In the genomic region with DNA sequence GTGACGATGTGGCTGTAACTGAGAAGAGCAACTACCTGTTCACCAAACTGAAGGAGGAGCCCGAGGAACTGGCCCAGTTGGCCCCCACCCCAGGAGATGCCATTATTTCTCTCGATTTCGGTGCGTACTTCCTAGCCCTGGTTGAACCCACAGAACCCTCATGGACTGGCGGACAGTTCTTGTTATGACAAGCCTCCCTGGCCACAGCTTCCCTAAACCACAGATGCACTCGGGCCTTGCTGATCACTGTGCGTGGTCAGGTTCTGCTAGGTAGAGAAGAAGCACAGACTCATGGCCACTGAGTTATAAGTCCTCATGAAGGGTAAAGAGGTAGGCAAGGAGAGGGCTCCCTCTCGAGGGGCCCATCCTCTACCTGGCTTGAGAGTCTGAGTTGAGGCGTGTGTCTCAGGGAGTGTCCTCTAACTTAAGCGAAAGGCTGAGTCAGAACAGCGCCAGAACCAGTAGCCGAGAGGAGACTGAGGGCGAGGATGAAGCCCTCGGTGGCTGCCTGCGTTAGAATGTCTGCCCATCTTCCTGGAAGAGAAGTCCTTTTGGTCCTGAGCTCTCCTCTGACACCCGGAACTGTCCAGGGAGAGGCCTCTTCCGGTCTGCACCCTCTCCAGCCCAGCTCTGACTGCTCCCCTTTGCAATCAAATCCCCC, we compare ENCODE assay signal across 26 mouse cellular contexts.
DNase-seq lines count a peak whose midpoint lies in the region; ATAC-seq lines count a peak whose summit lies in the region.
"Had no signal": no experiment of that assay in that cellular context is flagged by ENCODE, and none has a peak within 500 bp of the region (broad histone marks: within the 10 kb centered on the region; RNA-seq: fewer than 3 reads in every experiment).

No protein-coding gene starts in this region.

- no peaks in the 10 kb centered on the region for H3K4me1 ChIP-seq in midbrain, embryonic 10.5 days
- no peaks in the 10 kb centered on the region for H3K4me1 ChIP-seq in midbrain, embryonic 13.5 days (replicated peaks)
- H3K4me1 ChIP-seq: liver, embryonic 13.5 days; stomach, embryonic 15.5 days had no signal

- no peak overlapping the region for H3K4me3 ChIP-seq in midbrain, embryonic 10.5 days
- no peak overlapping the region for H3K4me3 ChIP-seq in midbrain, embryonic 13.5 days (replicated peaks)
- H3K4me3 ChIP-seq: gastrocnemius, adult 2 months; heart, adult 2 months; hindbrain, embryonic 12.5 days; layer of hippocampus, adult 2 months; left cerebral cortex, adult 2 months; liver, embryonic 13.5 days; stomach, embryonic 15.5 days had no signal

- no peak overlapping the region for H3K9ac ChIP-seq in midbrain, embryonic 13.5 days (replicated peaks)
- H3K9ac ChIP-seq: hindbrain, embryonic 12.5 days; liver, embryonic 13.5 days; lung, embryonic 14.5 days; stomach, embryonic 15.5 days had no signal

- no peaks in the 10 kb centered on the region for H3K27me3 ChIP-seq in midbrain, embryonic 10.5 days (ENCODE audit: low read depth, poor library complexity, severe bottlenecking)
- no peaks in the 10 kb centered on the region for H3K27me3 ChIP-seq in midbrain, embryonic 13.5 days
- H3K27me3 ChIP-seq: hindbrain, embryonic 12.5 days; liver, embryonic 13.5 days; Patski; stomach, embryonic 15.5 days had no signal

- DNase-seq in gastrocnemius, postnatal 10 days = peak; percentile 2
- no peak for DNase-seq in gastrocnemius, postnatal 25 days
- DNase-seq in kidney, adult 18-20 months = peak; percentile 5
- DNase-seq in kidney, postnatal 10 days = no peak
- DNase-seq in midbrain, embryonic 10.5 days (ENCODE audit: low spot score) = peak; percentile 6
- DNase-seq in gastrocnemius, postnatal 36 days = no peak
- DNase-seq: adrenal gland, postnatal 10 days; cerebellum, adult 8-10 months; gastrocnemius, adult 2 months; kidney, postnatal 36 days; liver, embryonic 13.5 days; lung, embryonic 14.5 days; right cerebral cortex, postnatal 25 days; thymus, adult 18-20 months had no signal

- no peaks in the 10 kb centered on the region for H3K36me3 ChIP-seq in midbrain, embryonic 10.5 days
- no peaks in the 10 kb centered on the region for H3K36me3 ChIP-seq in midbrain, embryonic 13.5 days
- H3K36me3 ChIP-seq: hindbrain, embryonic 12.5 days; stomach, embryonic 15.5 days had no signal

- H3K4me2 ChIP-seq in midbrain, embryonic 13.5 days (replicated peaks) = no peak overlapping the region
- H3K4me2 ChIP-seq: hindbrain, embryonic 12.5 days; liver, embryonic 13.5 days; lung, embryonic 14.5 days; stomach, embryonic 15.5 days had no signal

- H3K9me3 ChIP-seq in midbrain, embryonic 10.5 days (replicated peaks) = no peaks in the 10 kb centered on the region
- H3K9me3 ChIP-seq in midbrain, embryonic 13.5 days = no peaks in the 10 kb centered on the region
- H3K9me3 ChIP-seq: hindbrain, embryonic 12.5 days; liver, embryonic 13.5 days; stomach, embryonic 15.5 days had no signal

- intact Hi-C loops in gastrocnemius, postnatal 36 days (cut with DNase I) = no loop called here

- no peak overlapping the region for H3K27ac ChIP-seq in midbrain, embryonic 10.5 days (replicated peaks)
- H3K27ac ChIP-seq in midbrain, embryonic 13.5 days = no peak overlapping the region
- H3K27ac ChIP-seq: gastrocnemius, adult 2 months; heart, adult 2 months; hindbrain, embryonic 12.5 days; hindbrain, postnatal 0 days; left cerebral cortex, adult 2 months; liver, embryonic 13.5 days; stomach, embryonic 15.5 days had no signal

- WGBS in midbrain, embryonic 10.5 days = 92% methylated on average over 18 of the region's 18 CpGs
- 91% methylated on average over 18 of the region's 18 CpGs for WGBS in midbrain, embryonic 13.5 days

- ATAC-seq in midbrain, embryonic 13.5 days = no peak
- ATAC-seq in common myeloid progenitor, adult 5-6 weeks (replicated peaks; ENCODE audit: low read depth, poor library complexity, severe bottlenecking) = peak; percentile 76
- ATAC-seq: forebrain, embryonic 16.5 days; hindbrain, postnatal 0 days; intestine, postnatal 0 days; midbrain, embryonic 16.5 days; Patski had no signal

Comparison
In these comparisons a context has a peak if more than half of its experiments do, and no peak if none do; other contexts are left out.
1. DNase-seq: peak in gastrocnemius, postnatal 10 days (single experiment), kidney, adult 18-20 months (single experiment) and midbrain, embryonic 10.5 days (single experiment); none in gastrocnemius, postnatal 25 days (single experiment), kidney, postnatal 10 days (single experiment) and gastrocnemius, postnatal 36 days (0 of 2).